12 mouse cellular contexts compared by ENCODE assay signal in the genomic region with DNA sequence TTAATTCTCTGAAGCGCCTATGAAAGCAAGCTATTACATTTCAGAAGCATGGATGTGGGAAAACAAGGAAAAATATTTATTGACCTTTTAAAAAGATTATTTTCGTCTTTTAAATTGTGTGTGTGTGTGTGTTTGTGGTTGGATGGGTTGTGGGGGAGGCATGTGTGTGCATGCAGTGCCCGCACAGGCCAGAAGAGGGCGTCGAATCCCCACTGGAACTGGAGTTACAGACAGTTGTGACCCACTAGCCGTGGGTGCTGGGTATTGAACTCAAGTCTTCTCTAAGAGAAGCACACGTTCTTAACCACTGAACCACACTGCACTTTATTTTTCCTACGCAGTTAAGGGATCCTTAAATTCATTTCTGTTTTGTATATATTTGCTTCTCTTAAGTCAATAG. TPM values are rescaled to one million over a fixed set of nuclear protein-coding genes. Genes with fewer than 3 reads are reported as not detected.
A peak's percentile ranks its signal among the peaks of the same experiment; 100 is the strongest.
DNase-seq lines count a peak whose midpoint lies in the region; ATAC-seq and TF ChIP-seq lines count a peak whose summit lies in the region.
"Had no signal": no experiment of that assay in that cellular context is flagged by ENCODE, and none has a peak within 500 bp of the region (broad histone marks: within the 10 kb centered on the region; RNA-seq: fewer than 3 reads in every experiment).

No protein-coding gene starts in this region.

- no peaks in the 10 kb centered on the region for H3K36me3 ChIP-seq in forebrain, postnatal 0 days (ENCODE audit: insufficient read depth)
- no peaks in the 10 kb centered on the region for H3K36me3 ChIP-seq in forebrain, embryonic 14.5 days (ENCODE audit: control insufficient read depth, insufficient read depth, low read length)
- H3K36me3 ChIP-seq in midbrain, embryonic 11.5 days (ENCODE audit: control insufficient read depth, insufficient read depth, low read length), result no peaks in the 10 kb centered on the region
- H3K36me3 ChIP-seq in midbrain, embryonic 13.5 days, result no peaks in the 10 kb centered on the region
- H3K36me3 ChIP-seq: liver, embryonic 13.5 days had no signal

- H3K9ac ChIP-seq in forebrain, postnatal 0 days, result no peak overlapping the region
- H3K9ac ChIP-seq in forebrain, embryonic 14.5 days (ENCODE audit: low read length), result no peak overlapping the region
- no peak overlapping the region for H3K9ac ChIP-seq in midbrain, embryonic 11.5 days (ENCODE audit: low read length)
- no peak overlapping the region for H3K9ac ChIP-seq in midbrain, embryonic 13.5 days (replicated peaks)
- H3K9ac ChIP-seq: liver, embryonic 13.5 days had no signal

- WGBS in forebrain, postnatal 0 days, result 57% methylated on average over 8 of the region's 8 CpGs
- 56% methylated on average over 8 of the region's 8 CpGs for WGBS in forebrain, embryonic 14.5 days
- WGBS in midbrain, embryonic 11.5 days, result 60% methylated on average over 8 of the region's 8 CpGs
- WGBS in midbrain, embryonic 13.5 days, result 58% methylated on average over 8 of the region's 8 CpGs
- 70% methylated on average over 8 of the region's 8 CpGs for WGBS in olfactory bulb, adult 2 months

- no peak for TF ChIP-seq POLR2A in olfactory bulb, adult 2 months (IDR thresholded peaks at IDR 0.05; ENCODE audit: insufficient read depth, low read depth, low read length)

- TF ChIP-seq CTCF in forebrain, postnatal 0 days (IDR thresholded peaks at IDR 0.05; ENCODE audit: low read depth), result peak; percentile 42
- TF ChIP-seq CTCF in olfactory bulb, adult 2 months (IDR thresholded peaks at IDR 0.05; ENCODE audit: insufficient read depth, low read depth, low read length), result 0 out of 2 replicates have a peak, but pooled peaks have one; percentile 18

- H3K27ac ChIP-seq in forebrain, postnatal 0 days (ENCODE audit: low read depth, low read length), result no peak overlapping the region
- H3K27ac ChIP-seq in forebrain, embryonic 14.5 days (ENCODE audit: low read depth, low read length), result no peak overlapping the region
- no peak overlapping the region for H3K27ac ChIP-seq in midbrain, embryonic 11.5 days (ENCODE audit: low read depth, low read length)
- no peak overlapping the region for H3K27ac ChIP-seq in midbrain, embryonic 13.5 days
- H3K27ac ChIP-seq in olfactory bulb, adult 2 months (ENCODE audit: insufficient read depth, low read depth, low read length), result no peak overlapping the region
- H3K27ac ChIP-seq: liver, embryonic 13.5 days had no signal

- no peak overlapping the region for H3K4me3 ChIP-seq in forebrain, postnatal 0 days (ENCODE audit: low read depth, low read length)
- H3K4me3 ChIP-seq in forebrain, embryonic 14.5 days (ENCODE audit: low read depth, low read length), result no peak overlapping the region
- no peak overlapping the region for H3K4me3 ChIP-seq in midbrain, embryonic 11.5 days (ENCODE audit: low read depth, low read length)
- no peak overlapping the region for H3K4me3 ChIP-seq in midbrain, embryonic 13.5 days (replicated peaks)
- no peak overlapping the region for H3K4me3 ChIP-seq in olfactory bulb, adult 2 months (ENCODE audit: insufficient read depth, low read depth, low read length)
- H3K4me3 ChIP-seq: liver, embryonic 13.5 days had no signal

- no peak overlapping the region for H3K4me2 ChIP-seq in forebrain, postnatal 0 days (ENCODE audit: low read depth)
- H3K4me2 ChIP-seq in forebrain, embryonic 14.5 days (ENCODE audit: low read length), result no peak overlapping the region
- H3K4me2 ChIP-seq in midbrain, embryonic 11.5 days, result no peak overlapping the region
- no peak overlapping the region for H3K4me2 ChIP-seq in midbrain, embryonic 13.5 days (replicated peaks)
- H3K4me2 ChIP-seq: liver, embryonic 13.5 days had no signal

- no peaks in the 10 kb centered on the region for H3K27me3 ChIP-seq in forebrain, postnatal 0 days (ENCODE audit: insufficient read depth, low read length)
- H3K27me3 ChIP-seq in forebrain, embryonic 14.5 days (replicated peaks; ENCODE audit: control insufficient read depth, insufficient read depth, low read length), result no peaks in the 10 kb centered on the region
- no peaks in the 10 kb centered on the region for H3K27me3 ChIP-seq in midbrain, embryonic 11.5 days (ENCODE audit: control insufficient read depth, insufficient read depth, low read length)
- no peaks in the 10 kb centered on the region for H3K27me3 ChIP-seq in midbrain, embryonic 13.5 days
- H3K27me3 ChIP-seq: liver, embryonic 13.5 days had no signal

- H3K4me1 ChIP-seq in forebrain, postnatal 0 days (ENCODE audit: insufficient read depth), result no peaks in the 10 kb centered on the region
- no peaks in the 10 kb centered on the region; the same call in 1 of the 2 replicates for H3K4me1 ChIP-seq in forebrain, embryonic 14.5 days (ENCODE audit: control insufficient read depth, insufficient read depth, low read length)
- H3K4me1 ChIP-seq in midbrain, embryonic 11.5 days (ENCODE audit: control insufficient read depth, insufficient read depth, low read length), result peaks cover 11% of the 10 kb centered on the region
- peaks cover 28% of the 10 kb centered on the region for H3K4me1 ChIP-seq in midbrain, embryonic 13.5 days (replicated peaks)
- H3K4me1 ChIP-seq in olfactory bulb, adult 2 months (ENCODE audit: control insufficient read depth, insufficient read depth, low read length), result peaks cover 20% of the 10 kb centered on the region

- no peak for ATAC-seq in forebrain, postnatal 0 days
- no peak for ATAC-seq in forebrain, embryonic 14.5 days
- no peak for ATAC-seq in midbrain, embryonic 11.5 days (ENCODE audit: low FRiP score)
- ATAC-seq in midbrain, embryonic 13.5 days, result no peak
- ATAC-seq: midbrain, embryonic 16.5 days had no signal

- DNase-seq in forebrain, postnatal 0 days, result no peak
- DNase-seq in forebrain, embryonic 14.5 days (ENCODE audit: low spot score), result no peak
- peak; percentile 89 for DNase-seq in midbrain, embryonic 11.5 days (ENCODE audit: low spot score, missing footprints)
- DNase-seq in ZHBTc4 (ENCODE audit: low read depth, low spot score), result peak; percentile 73
- no peak for DNase-seq in right cerebral cortex, postnatal 4 days
- DNase-seq in frontal cortex, adult 2 months (ENCODE audit: extremely low spot score in 1 of 2, low spot score in 1 of 2), result no peak
- DNase-seq: liver, embryonic 13.5 days had no signal

- no peaks in the 10 kb centered on the region for H3K9me3 ChIP-seq in forebrain, postnatal 0 days (ENCODE audit: low read length)
- H3K9me3 ChIP-seq in forebrain, embryonic 14.5 days (replicated peaks; ENCODE audit: control insufficient read depth, low read length), result no peaks in the 10 kb centered on the region
- H3K9me3 ChIP-seq in midbrain, embryonic 11.5 days (ENCODE audit: control insufficient read depth, low read length), result no peaks in the 10 kb centered on the region
- H3K9me3 ChIP-seq in midbrain, embryonic 13.5 days, result no peaks in the 10 kb centered on the region
- H3K9me3 ChIP-seq: liver, embryonic 13.5 days had no signal

RNA-seq across cellular contexts. Expression of gene Tex35, which starts 26.5 kb away (rescaled TPM):
- not detected in 2 replicates for total RNA-seq in forebrain, postnatal 0 days (2014; rRNA removed)
- 0.21 TPM in 1 of 2 replicates, not detected in the other for polyA plus RNA-seq in forebrain, postnatal 0 days (2015; fragmentation: Nextera tagmentation; extraction: Ambion mirVana)
- polyA plus RNA-seq in forebrain, embryonic 14.5 days (2014; fragmentation: Nextera tagmentation; extraction: Ambion mirVana), result not detected in 2 replicates
- not detected in 2 replicates for polyA plus RNA-seq in midbrain, embryonic 11.5 days (2014; fragmentation: Nextera tagmentation; extraction: Ambion mirVana)
- polyA plus RNA-seq in midbrain, embryonic 13.5 days (2015; fragmentation: Nextera tagmentation; extraction: Ambion mirVana), result not detected in 2 replicates
- not detected in 2 replicates for polyA plus RNA-seq in olfactory bulb, adult 2 months (2012; ENCODE audit: insufficient read depth, insufficient read length, low replicate concordance, missing spikeins)
- 0.10 TPM in 1 of 2 replicates, not detected in the other for polyA plus RNA-seq in frontal cortex, adult 2 months (2012; rRNA removed)
- total RNA-seq: gastrocnemius, adult 18-20 months had no signal
- polyA plus RNA-seq: embryonic facial prominence, embryonic 11.5 days; liver, embryonic 13.5 days; midbrain, embryonic 16.5 days had no signal

Comparison
In these comparisons a context has a peak if more than half of its experiments do, and no peak if none do; other contexts are left out.
1. DNase-seq: peak in midbrain, embryonic 11.5 days (single experiment) and ZHBTc4 (single experiment); none in forebrain, postnatal 0 days (single experiment), forebrain, embryonic 14.5 days (single experiment), right cerebral cortex, postnatal 4 days (single experiment) and frontal cortex, adult 2 months (0 of 2).